Mouse (Mus musculus): ENCODE measurements around the gene Snx11.

- TF ChIP-seq CTCF (IDR thresholded peaks at IDR 0.05; ENCODE audit: low read depth) = no peak
- TF ChIP-seq EP300 (IDR thresholded peaks at IDR 0.05; ENCODE audit: low read depth) = no peak
Measured at GRCm38 (mm10) chr11:96736361-96736760, 41.0 kb downstream of the Snx11 start.
